Mouse (Mus musculus) C2C12 (cell line): ENCODE measurements around the gene Nrg4.

Experiments used
- CEBPB ChIP-seq: IDR thresholded peaks from one replicate; pipeline ENCODE4 v1.6.1; 2011; ENCODE audit warnings: low read depth, mild to moderate bottlenecking, control low read depth, moderate library complexity
- CTCF ChIP-seq: IDR thresholded peaks from one replicate; pipeline ENCODE4 v1.5.1; 2011; ENCODE audit not compliant: control insufficient read depth, insufficient read depth, insufficient read length
- FOSL1 ChIP-seq: IDR thresholded peaks from one replicate; pipeline ENCODE4 v1.8.0; 2011; ENCODE audit warnings: mild to moderate bottlenecking, low read length; ENCODE audit not compliant: poor library complexity, insufficient read depth, severe bottlenecking
- MAX ChIP-seq: IDR thresholded peaks from one replicate; pipeline ENCODE4 v1.6.1; 2011; ENCODE audit warnings: mild to moderate bottlenecking, control low read depth
- MYOD1 ChIP-seq: IDR thresholded peaks from one replicate; pipeline ENCODE4 v1.6.1; 2011; ENCODE audit warnings: low read depth; ENCODE audit not compliant: control insufficient read depth, insufficient read length
- MYOG ChIP-seq: IDR thresholded peaks from one replicate; pipeline ENCODE4 v1.6.1; 2011; ENCODE audit not compliant: control insufficient read depth, insufficient read length; ENCODE audit errors: extremely low read depth
- USF1 ChIP-seq: IDR thresholded peaks from one replicate; pipeline ENCODE4 v1.6.1; 2011; ENCODE audit warnings: low read depth, mild to moderate bottlenecking, control low read depth, moderate library complexity

GRCm38 (mm10) chr9:55248465-55248864 lies 78.2 kb downstream of the Nrg4 start:
- TF ChIP-seq MYOD1, result no peak
- TF ChIP-seq CTCF, result no peak
- TF ChIP-seq MAX, result no peak
- no peak for TF ChIP-seq USF1
- TF ChIP-seq MYOG, result no peak
- TF ChIP-seq FOSL1, result no peak
- no peak for TF ChIP-seq CEBPB
